Comparison of ENCODE assay signal across 10 mouse cellular contexts in genomic region chr2:134929452-134929851, GRCm38 (mm10).
DNase-seq lines count a peak whose midpoint lies in the region; ATAC-seq lines count a peak whose summit lies in the region.
"Had no signal": no experiment of that assay in that cellular context is flagged by ENCODE, and none has a peak within 500 bp of the region (broad histone marks: within the 10 kb centered on the region; RNA-seq: fewer than 3 reads in every experiment).

No protein-coding gene starts in this region.

- H3K36me3 ChIP-seq in neural tube, embryonic 11.5 days (ENCODE audit: control insufficient read depth, insufficient read depth, low read length), result no peaks in the 10 kb centered on the region
- H3K36me3 ChIP-seq: liver, embryonic 15.5 days had no signal

- H3K4me3 ChIP-seq in neural tube, embryonic 11.5 days (ENCODE audit: low read depth, low read length), result no peak overlapping the region
- H3K4me3 ChIP-seq: liver, embryonic 15.5 days had no signal

- no peak overlapping the region for H3K9ac ChIP-seq in neural tube, embryonic 11.5 days (ENCODE audit: low read length)
- H3K9ac ChIP-seq: liver, embryonic 15.5 days had no signal

- H3K4me1 ChIP-seq in neural tube, embryonic 11.5 days (ENCODE audit: control insufficient read depth, insufficient read depth, low read length), result peaks cover 2% of the 10 kb centered on the region; the same call in 1 of the 2 replicates

- H3K9me3 ChIP-seq in neural tube, embryonic 11.5 days (ENCODE audit: control insufficient read depth, low read length), result no peaks in the 10 kb centered on the region
- H3K9me3 ChIP-seq: liver, embryonic 15.5 days had no signal

- peak; percentile 25 for DNase-seq in neural tube, embryonic 11.5 days (ENCODE audit: low spot score)
- no peak for DNase-seq in neural tube, embryonic 10.5 days (ENCODE audit: extremely low spot score, low spot score)
- peak; percentile 50 to 78 for DNase-seq in frontal cortex, postnatal 36 days (ENCODE audit: low spot score in 2 of 2)
- peak; percentile 66 for DNase-seq in mesoderm, embryonic 11.5 days (ENCODE audit: low read depth, low spot score)
- peak; percentile 13 for DNase-seq in right cerebral cortex, postnatal 4 days
- no peak for DNase-seq in ovary, adult 18-20 months (ENCODE audit: low spot score)
- no peak for DNase-seq in urinary bladder, postnatal 25 days (ENCODE audit: low spot score)
- DNase-seq in lung, postnatal 36 days, result no peak

- no peak overlapping the region for H3K4me2 ChIP-seq in neural tube, embryonic 11.5 days (ENCODE audit: low read depth)
- H3K4me2 ChIP-seq: heart, embryonic 11.5 days; liver, embryonic 15.5 days had no signal

- H3K27me3 ChIP-seq in neural tube, embryonic 11.5 days (ENCODE audit: control insufficient read depth, insufficient read depth, low read length), result no peaks in the 10 kb centered on the region
- H3K27me3 ChIP-seq: liver, embryonic 15.5 days had no signal

- no peak overlapping the region for H3K27ac ChIP-seq in neural tube, embryonic 11.5 days (ENCODE audit: low read depth, low read length)
- H3K27ac ChIP-seq: liver, embryonic 15.5 days had no signal

- peak; percentile 74 for ATAC-seq in neural tube, embryonic 11.5 days (ENCODE audit: insufficient read depth, low FRiP score, low TSS enrichment)

Comparison
In these comparisons a context has a peak if more than half of its experiments do, and no peak if none do; other contexts are left out.
1. DNase-seq: peak in neural tube, embryonic 11.5 days (single experiment), frontal cortex, postnatal 36 days (2 of 2), mesoderm, embryonic 11.5 days (single experiment) and right cerebral cortex, postnatal 4 days (single experiment); none in neural tube, embryonic 10.5 days (single experiment), ovary, adult 18-20 months (single experiment), urinary bladder, postnatal 25 days (single experiment) and lung, postnatal 36 days (single experiment).